Mouse (Mus musculus) hindbrain, embryonic 11.5 days (tissue): ENCODE measurements around the gene Slc25a23. TPM values are rescaled to one million over a fixed set of nuclear protein-coding genes. Genes with fewer than 3 reads are reported as not detected.
A peak's percentile ranks its signal among the peaks of the same experiment; 100 is the strongest.

Experiments used
- ATAC-seq: fragments of 200-750 bp; cut with Nextera tagmentation; 2 replicates; pipeline ENCODE4 v1.8.0; 2017; ENCODE audit warnings: mild to moderate bottlenecking, moderate TSS enrichment, moderate library complexity; ENCODE audit not compliant: low FRiP score
- DNase-seq: peaks from one replicate; pipeline ENCODE4 v3.0.0-alpha.2; 2015; ENCODE audit warnings: low spot score
- H3K27ac ChIP-seq: fragments of 300-500 bp; sonication (generic); 2 replicates; pipeline ENCODE4 v1.5.1; 2014; ENCODE audit warnings: mild to moderate bottlenecking, low read depth, low read length
- H3K27me3 ChIP-seq: fragments of 300-500 bp; sonication (generic); 2 replicates; pipeline ENCODE4 v1.6.1; 2014; ENCODE audit warnings: mild to moderate bottlenecking, low read length, moderate library complexity, mixed read lengths; ENCODE audit not compliant: control insufficient read depth, insufficient read depth
- H3K36me3 ChIP-seq: fragments of 300-500 bp; sonication (generic); 2 replicates; pipeline ENCODE4 v1.6.1; 2014; ENCODE audit warnings: mild to moderate bottlenecking, low read length, moderate library complexity, mixed read lengths; ENCODE audit not compliant: control insufficient read depth, insufficient read depth
- H3K4me1 ChIP-seq: fragments of 300-500 bp; sonication (generic); replicated peaks from 2 replicates; pipeline ENCODE4 v1.6.1; 2014; ENCODE audit warnings: low read length, mixed read lengths; ENCODE audit not compliant: control insufficient read depth, insufficient read depth
- H3K4me2 ChIP-seq: fragments of 300-500 bp; sonication (generic); replicated peaks from 2 replicates; pipeline ENCODE4 v1.6.1; 2014; ENCODE audit warnings: mild to moderate bottlenecking, low read depth, low read length
- H3K4me3 ChIP-seq: fragments of 300-500 bp; sonication (generic); 2 replicates; pipeline ENCODE4 v1.5.1; 2014; ENCODE audit warnings: low read depth, low read length
- H3K9ac ChIP-seq: fragments of 300-500 bp; sonication (generic); 2 replicates; pipeline ENCODE4 v1.6.1; 2014; ENCODE audit warnings: low read depth, low read length
- H3K9me3 ChIP-seq: fragments of 300-500 bp; sonication (generic); 2 replicates; pipeline ENCODE4 v1.6.1; 2016; ENCODE audit warnings: low read length; ENCODE audit not compliant: control insufficient read depth
- WGBS: fragments of 180-500 bp; shearing (Covaris S2); extraction: QIAGEN DNeasy Blood & Tissue Kit; methylation state at CpG from one replicate; pipeline ENCODE4 v1.1.7; 2014; 5-methylcytosine and 5-hydroxymethylcytosine counted together
- polyA plus RNA-seq: library from polyadenylated mRNA; unstranded; fragments of >200 nt; fragmentation: Nextera tagmentation; extraction: Ambion mirVana; gene quantifications from 2 replicates; pipeline ENCODE4 v1.2.1, GENCODE M21; 2014

Gene Slc25a23
- polyA plus RNA-seq, 1 experiment from 2014 or later: 16.0 TPM

DNA sequence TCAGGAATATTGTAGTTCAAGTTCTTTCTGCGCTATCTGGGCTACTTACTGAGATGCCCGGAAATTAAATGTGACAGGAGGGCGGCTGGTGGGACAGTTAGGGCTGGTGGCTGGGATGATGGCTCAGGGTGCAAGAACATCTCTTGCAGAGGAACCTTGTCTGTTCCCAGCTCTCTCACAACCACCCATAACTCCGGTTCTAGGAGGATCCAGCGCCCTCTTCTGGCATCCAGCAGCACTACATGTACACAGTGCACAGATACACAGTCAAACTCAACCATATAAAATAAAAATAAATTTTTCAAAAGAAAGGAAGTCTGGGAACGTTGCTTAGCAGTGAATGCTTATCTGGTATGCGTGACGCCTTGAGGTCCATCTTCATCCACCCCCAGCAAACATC, 20.7 kb downstream of the Slc25a23 start:
- H3K4me1 ChIP-seq: no peaks in the 10 kb centered on the region
- ATAC-seq (no peak), DNase-seq (no peak)
- H3K27me3 ChIP-seq: peaks cover 2% of the 10 kb centered on the region
- H3K9ac ChIP-seq: no peak overlapping the region
- 42% methylated on average over 8 of the region's 8 CpGs for WGBS
- no peak overlapping the region for H3K4me2 ChIP-seq
- no peak overlapping the region for H3K27ac ChIP-seq
- no peaks in the 10 kb centered on the region for H3K36me3 ChIP-seq
- no peaks in the 10 kb centered on the region for H3K9me3 ChIP-seq
- no peak overlapping the region for H3K4me3 ChIP-seq

DNA sequence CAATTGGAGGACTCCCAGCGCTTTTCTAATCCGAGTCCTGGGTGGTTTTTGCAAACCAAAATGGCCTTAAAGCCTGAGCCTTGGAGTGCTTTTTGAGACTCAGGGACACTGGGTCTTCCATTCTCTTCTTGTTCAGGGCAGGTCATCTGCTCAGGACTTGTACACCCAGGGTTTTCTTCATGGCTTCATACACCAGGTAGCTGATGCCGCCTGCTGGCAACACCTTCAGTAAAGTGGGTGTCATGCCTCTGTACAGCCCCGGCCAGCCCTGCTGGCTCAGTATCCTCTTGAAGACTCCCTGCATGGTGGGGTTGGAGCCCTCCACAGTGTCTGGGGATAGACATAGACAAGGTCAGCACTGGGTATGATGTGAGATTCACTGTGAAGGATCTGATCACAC, 26.8 kb downstream of the Slc25a23 start:
- Histone ChIP-seq H3K27me3 (no peaks in the 10 kb centered on the region; the same call in 1 of the 2 replicates), H3K4me1 (peaks cover 9% of the 10 kb centered on the region), H3K36me3 (peaks cover under 1% of the 10 kb centered on the region; the same call in 1 of the 2 replicates), H3K27ac (no peak overlapping the region), H3K9me3 (no peaks in the 10 kb centered on the region), H3K4me2 (peak overlapping the region; percentile 57; the same call in 1 of the 2 replicates), H3K4me3 (no peak overlapping the region; the same call in 1 of the 2 replicates), H3K9ac (no peak overlapping the region; the same call in 1 of the 2 replicates)
- DNase-seq (no peak), ATAC-seq (no peak)
- 89% methylated on average over 4 of the region's 4 CpGs for WGBS

DNA sequence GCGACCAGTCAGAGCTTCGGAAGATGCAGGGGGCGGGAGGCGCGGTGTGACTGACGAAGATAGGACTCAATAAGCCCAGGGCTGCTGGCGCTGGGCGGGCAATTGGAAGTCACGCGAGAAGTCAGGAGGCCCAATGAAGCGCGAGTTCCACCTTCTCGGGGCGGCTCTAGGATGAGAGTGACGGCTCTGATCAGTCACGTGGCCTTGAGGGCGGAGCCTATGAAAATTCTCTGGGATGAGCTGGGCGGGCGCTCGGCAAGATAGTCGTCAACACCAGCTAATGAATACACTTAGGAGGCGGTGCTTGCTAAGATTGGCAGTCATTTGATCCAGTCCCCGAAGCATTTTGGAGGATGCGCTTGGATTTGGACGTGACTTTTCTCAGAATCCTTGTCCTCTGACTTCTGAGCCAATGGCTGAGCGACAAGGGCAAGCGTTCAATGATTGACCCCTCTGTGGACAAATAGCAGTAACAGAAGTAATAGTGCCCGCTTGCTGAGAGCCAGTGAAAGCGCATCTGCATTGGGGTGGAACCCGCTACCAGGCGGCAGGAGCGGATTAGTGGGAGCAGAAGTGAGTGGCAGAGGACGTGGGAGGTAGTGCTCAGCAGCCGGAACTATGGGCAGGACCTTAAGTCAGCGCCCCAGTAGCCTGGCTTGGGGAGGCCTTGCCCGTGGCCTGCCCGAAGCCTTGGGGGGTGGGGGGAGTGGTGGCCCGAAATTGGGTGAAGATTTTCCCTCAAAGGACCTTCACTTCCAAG, 27.8 kb downstream of the Slc25a23 start:
- H3K27me3 ChIP-seq: no peaks in the 10 kb centered on the region
- peaks cover 3% of the 10 kb centered on the region; the same call in 1 of the 2 replicates for H3K36me3 ChIP-seq
- H3K4me1 ChIP-seq: peaks cover 9% of the 10 kb centered on the region
- peak overlapping the region; percentile 61 for H3K9ac ChIP-seq
- no peaks in the 10 kb centered on the region for H3K9me3 ChIP-seq
- DNase-seq: peak; percentile 99
- peak overlapping the region; percentile 57 for H3K4me2 ChIP-seq
- peak; percentile 99 for ATAC-seq
- peak overlapping the region; percentile 78 for H3K4me3 ChIP-seq
- peak overlapping the region; percentile 72 for H3K27ac ChIP-seq
- WGBS: under 1% methylated on average over 38 of the region's 38 CpGs

DNA sequence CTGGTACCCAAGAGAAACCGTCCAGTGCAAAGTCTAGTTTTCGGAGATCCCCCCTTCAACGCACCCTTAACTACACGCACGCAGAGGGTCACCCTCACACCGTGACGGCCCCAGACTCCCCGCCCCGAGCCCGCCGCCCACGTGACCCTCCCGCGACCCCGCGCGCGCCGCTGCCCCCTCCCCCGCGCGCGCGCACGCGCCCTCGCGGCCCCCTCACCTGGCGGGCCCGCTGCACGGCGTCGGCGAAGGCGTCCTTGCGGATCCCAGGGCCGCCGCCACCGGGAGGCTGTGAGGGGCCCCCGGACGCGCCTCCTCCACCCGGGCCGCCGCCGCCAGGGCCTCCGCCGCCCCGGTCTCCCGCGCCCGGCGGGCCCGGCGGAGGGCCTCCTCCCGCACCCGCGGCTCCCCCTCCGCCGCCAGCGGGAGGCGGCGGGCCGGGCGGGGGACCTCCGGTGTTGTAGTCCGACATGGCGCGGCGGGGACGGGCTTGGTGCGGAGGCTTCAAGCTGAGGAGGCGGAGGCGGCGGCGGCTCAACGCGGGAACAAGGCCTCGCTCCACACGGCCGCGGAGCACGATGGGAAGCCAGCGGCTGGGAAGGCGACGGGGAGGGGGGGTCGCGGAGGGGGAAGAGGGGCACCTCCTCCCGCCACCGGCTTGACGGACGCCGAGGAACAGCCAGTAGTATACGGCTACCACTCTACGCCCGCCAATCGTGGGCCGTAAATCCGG, 28.6 kb downstream of the Slc25a23 start, which contains the start of gene Khsrp:
Khsrp (minus strand) TSS at position 592 of the 730 bp plus-strand sequence.
- H3K27me3 ChIP-seq: no peaks in the 10 kb centered on the region
- H3K9me3 ChIP-seq: no peaks in the 10 kb centered on the region
- peak within 1 kb of the TSS; percentile 99 for H3K9ac ChIP-seq
- ATAC-seq (0 out of 2 replicates have a peak, but pooled peaks have one; percentile 1), DNase-seq (peak; percentile 69)
- H3K27ac ChIP-seq: peak within 1 kb of the TSS; percentile 90
- peaks cover 9% of the 10 kb centered on the region for H3K4me1 ChIP-seq
- peak within 1 kb of the TSS; percentile 78 for H3K4me3 ChIP-seq
- H3K36me3 ChIP-seq: peaks cover 5% of the 10 kb centered on the region
- under 1% methylated on average over 65 of the region's 99 CpGs for WGBS
- H3K4me2 ChIP-seq: peak within 1 kb of the TSS; percentile 94

DNA sequence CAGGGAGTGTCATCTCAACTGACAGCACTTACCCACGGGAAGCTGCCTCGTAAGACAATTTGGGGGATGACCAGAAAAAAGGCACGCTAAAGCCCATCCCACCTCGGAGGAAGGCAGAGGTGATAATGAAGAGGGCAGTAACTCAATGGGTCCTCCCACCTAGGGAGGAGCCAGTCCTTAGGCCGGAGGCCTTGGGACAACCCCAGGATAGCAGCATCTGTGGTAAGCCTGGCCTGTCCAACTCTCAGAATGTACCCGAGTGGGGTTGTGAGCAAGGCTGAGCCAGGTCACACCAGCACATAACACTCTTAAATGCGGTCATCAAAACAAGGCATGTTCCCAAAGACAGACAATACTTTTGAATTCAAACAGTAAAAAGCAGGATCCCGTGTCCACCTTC, 30.0 kb downstream of the Slc25a23 start:
- DNase-seq: no peak
- 53% methylated on average over 8 of the region's 8 CpGs for WGBS
- Histone ChIP-seq H3K27ac (no peak overlapping the region), H3K36me3 (peaks cover 11% of the 10 kb centered on the region), H3K27me3 (no peaks in the 10 kb centered on the region), H3K4me2 (peak overlapping the region; percentile 94), H3K9me3 (no peaks in the 10 kb centered on the region), H3K4me1 (peaks cover 9% of the 10 kb centered on the region), H3K9ac (peak overlapping the region; percentile 99), H3K4me3 (peak overlapping the region; percentile 78)
- ATAC-seq: no peak

DNA sequence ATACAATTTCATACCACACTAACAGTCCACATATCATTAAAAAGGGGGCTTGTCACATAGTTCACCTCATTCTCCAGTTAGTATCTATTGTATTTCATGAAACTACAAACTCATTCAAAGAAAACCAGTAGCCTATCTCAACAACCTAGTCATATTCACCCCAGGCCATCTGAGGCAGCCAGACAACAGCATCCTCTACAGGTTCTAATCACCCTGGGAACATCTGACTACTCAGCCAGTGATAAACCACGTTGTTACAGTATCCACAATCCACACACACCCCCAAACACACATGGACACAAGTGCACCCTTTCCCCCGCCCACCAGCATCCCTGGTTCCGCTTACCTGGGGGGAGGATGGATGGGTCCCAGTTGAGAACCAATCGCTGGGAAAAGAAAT, 32.2 kb downstream of the Slc25a23 start:
- H3K27ac ChIP-seq: no peak overlapping the region
- no peak overlapping the region for H3K4me2 ChIP-seq
- H3K4me1 ChIP-seq: peaks cover 9% of the 10 kb centered on the region
- H3K36me3 ChIP-seq: peaks cover 28% of the 10 kb centered on the region
- WGBS: 87% methylated on average over 4 of the region's 4 CpGs
- no peaks in the 10 kb centered on the region for H3K9me3 ChIP-seq
- no peak overlapping the region for H3K4me3 ChIP-seq
- DNase-seq (no peak), ATAC-seq (no peak)
- no peaks in the 10 kb centered on the region for H3K27me3 ChIP-seq
- H3K9ac ChIP-seq: no peak overlapping the region

- no peak overlapping the region for H3K4me2 ChIP-seq
- no peaks in the 10 kb centered on the region for H3K27me3 ChIP-seq
- peaks cover 32% of the 10 kb centered on the region for H3K36me3 ChIP-seq
- H3K9me3 ChIP-seq: no peaks in the 10 kb centered on the region
- H3K4me1 ChIP-seq: no peaks in the 10 kb centered on the region
- H3K9ac ChIP-seq: no peak overlapping the region
- no peak for ATAC-seq
- DNase-seq: no peak
- H3K27ac ChIP-seq: no peak overlapping the region
- 92% methylated on average over 5 of the region's 5 CpGs for WGBS
- no peak overlapping the region for H3K4me3 ChIP-seq
Observed at GRCm38 (mm10) chr17:57020960-57021359, 38.7 kb downstream of the Slc25a23 start.

GRCm38 (mm10) chr17:57019693-57020092, 40.0 kb downstream of the Slc25a23 start:
- no peaks in the 10 kb centered on the region for H3K27me3 ChIP-seq
- H3K9ac ChIP-seq: no peak overlapping the region
- H3K4me1 ChIP-seq: no peaks in the 10 kb centered on the region
- no peak overlapping the region for H3K4me2 ChIP-seq
- no peak overlapping the region for H3K27ac ChIP-seq
- H3K36me3 ChIP-seq: peaks cover 27% of the 10 kb centered on the region
- H3K9me3 ChIP-seq: no peaks in the 10 kb centered on the region
- DNase-seq: no peak
- ATAC-seq: no peak
- H3K4me3 ChIP-seq: no peak overlapping the region
- WGBS: 92% methylated on average over 2 of the region's 2 CpGs
